Mouse (Mus musculus): ENCODE results near the gene Phf20. TPM values are rescaled to one million over a fixed set of nuclear protein-coding genes. Genes with fewer than 3 reads are reported as not detected.

The Phf20 gene
- polyA plus RNA-seq (2012; rRNA removed): 11.2 and 12.0 TPM in 2 replicates

DNA sequence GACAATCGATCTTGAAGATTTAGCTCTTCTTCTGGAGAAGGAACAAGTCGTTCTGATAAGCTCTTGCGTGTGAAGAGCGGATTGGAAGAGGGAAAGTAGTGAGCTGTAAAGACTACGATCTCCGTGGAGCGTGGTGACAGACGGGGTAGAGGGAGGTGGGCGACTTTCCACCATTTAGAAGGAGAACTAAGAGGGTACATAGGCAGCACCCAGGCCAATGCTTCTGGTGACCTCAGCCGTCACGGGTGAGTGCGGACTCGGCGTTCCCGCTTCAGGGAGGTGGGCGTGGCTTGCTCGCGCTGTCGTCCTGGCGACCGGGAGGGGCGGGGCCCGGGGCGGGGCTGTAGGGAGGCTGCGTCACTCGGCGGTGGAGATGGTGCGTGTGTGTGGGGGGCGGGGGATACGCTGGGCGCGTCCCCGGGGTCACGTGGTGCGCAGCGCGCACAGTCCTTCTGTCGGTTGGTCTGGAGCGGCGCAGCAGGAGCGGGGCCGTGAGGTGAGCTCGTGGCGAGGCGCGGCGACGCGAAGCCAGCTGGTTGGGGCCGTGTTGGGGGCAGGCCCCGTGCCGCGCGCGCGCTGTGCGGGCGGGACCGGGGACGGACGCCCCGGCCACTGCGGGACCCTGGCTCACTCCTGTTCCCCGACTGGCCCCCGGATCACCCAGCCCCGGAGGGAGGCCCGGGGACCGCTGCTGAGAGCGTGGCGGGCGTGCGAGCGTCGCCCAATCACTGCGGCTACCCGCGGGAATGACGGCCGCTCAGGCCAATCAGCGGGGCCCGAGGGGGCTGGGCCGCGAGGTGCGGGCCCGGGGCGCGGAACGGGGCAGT, at the start of gene Phf20:
Phf20 (plus strand) TSS at position 165 of the 827 bp plus-strand sequence.
- peak within 1 kb of the TSS; percentile 97 for H3K27ac ChIP-seq (ENCODE audit: control insufficient read depth, insufficient read depth, low read depth, low read length)
- H3K36me3 ChIP-seq (ENCODE audit: control insufficient read depth, insufficient read depth, low read length): no peaks in the 10 kb centered on the region; the same call in 1 of the 2 replicates
- peak; percentile 91 for TF ChIP-seq POLR2A (IDR thresholded peaks at IDR 0.05; ENCODE audit: control insufficient read depth, low read depth, low read length)
- TF ChIP-seq CTCF (IDR thresholded peaks at IDR 0.05; ENCODE audit: control insufficient read depth, insufficient read depth, insufficient replicate concordance, low read depth, low read length): no peak
- H3K27me3 ChIP-seq (ENCODE audit: control insufficient read depth, insufficient read depth, low read length): no peaks in the 10 kb centered on the region
- H3K4me1 ChIP-seq (ENCODE audit: control insufficient read depth, insufficient read depth, low read length): peaks cover 7% of the 10 kb centered on the region; the same call in 1 of the 2 replicates
- peak within 1 kb of the TSS; percentile 96 for H3K4me3 ChIP-seq (ENCODE audit: control insufficient read depth, low read depth, low read length)

GRCm38 (mm10) chr2:156147316-156147915, 48.9 kb upstream of the Phf20 start:
- Histone ChIP-seq H3K27me3 (ENCODE audit: control insufficient read depth, insufficient read depth, low read length) (no peaks in the 10 kb centered on the region), H3K4me1 (ENCODE audit: control insufficient read depth, insufficient read depth, low read length) (peaks cover 2% of the 10 kb centered on the region; the same call in 1 of the 2 replicates), H3K27ac (ENCODE audit: control insufficient read depth, insufficient read depth, low read depth, low read length) (no peak overlapping the region), H3K36me3 (ENCODE audit: control insufficient read depth, insufficient read depth, low read length) (peaks cover 2% of the 10 kb centered on the region; the same call in 1 of the 2 replicates), H3K4me3 (ENCODE audit: control insufficient read depth, low read depth, low read length) (no peak overlapping the region)
- no peak for TF ChIP-seq POLR2A (IDR thresholded peaks at IDR 0.05; ENCODE audit: control insufficient read depth, low read depth, low read length)
- no peak for TF ChIP-seq CTCF (IDR thresholded peaks at IDR 0.05; ENCODE audit: control insufficient read depth, insufficient read depth, insufficient replicate concordance, low read depth, low read length)

- Histone ChIP-seq H3K27me3 (ENCODE audit: control insufficient read depth, insufficient read depth, low read length) (no peaks in the 10 kb centered on the region), H3K27ac (ENCODE audit: control insufficient read depth, insufficient read depth, low read depth, low read length) (no peak overlapping the region), H3K36me3 (ENCODE audit: control insufficient read depth, insufficient read depth, low read length) (peaks cover 2% of the 10 kb centered on the region; the same call in 1 of the 2 replicates), H3K4me3 (ENCODE audit: control insufficient read depth, low read depth, low read length) (no peak overlapping the region), H3K4me1 (ENCODE audit: control insufficient read depth, insufficient read depth, low read length) (no peaks in the 10 kb centered on the region)
- TF ChIP-seq POLR2A (IDR thresholded peaks at IDR 0.05; ENCODE audit: control insufficient read depth, low read depth, low read length) (no peak), CTCF (IDR thresholded peaks at IDR 0.05; ENCODE audit: control insufficient read depth, insufficient read depth, insufficient replicate concordance, low read depth, low read length) (no peak)
These were observed 44.7 kb upstream of the Phf20 start for GRCm38 (mm10) chr2:156151538-156151937.

- no peak overlapping the region for H3K27ac ChIP-seq (ENCODE audit: control insufficient read depth, insufficient read depth, low read depth, low read length)
- no peaks in the 10 kb centered on the region for H3K36me3 ChIP-seq (ENCODE audit: control insufficient read depth, insufficient read depth, low read length)
- H3K4me1 ChIP-seq (ENCODE audit: control insufficient read depth, insufficient read depth, low read length): no peaks in the 10 kb centered on the region
- no peak for TF ChIP-seq POLR2A (IDR thresholded peaks at IDR 0.05; ENCODE audit: control insufficient read depth, low read depth, low read length)
- TF ChIP-seq CTCF (IDR thresholded peaks at IDR 0.05; ENCODE audit: control insufficient read depth, insufficient read depth, insufficient replicate concordance, low read depth, low read length): no peak
- no peak overlapping the region for H3K4me3 ChIP-seq (ENCODE audit: control insufficient read depth, low read depth, low read length)
- H3K27me3 ChIP-seq (ENCODE audit: control insufficient read depth, insufficient read depth, low read length): no peaks in the 10 kb centered on the region
These were observed 30.8 kb upstream of the Phf20 start for GRCm38 (mm10) chr2:156165478-156165877.

DNA sequence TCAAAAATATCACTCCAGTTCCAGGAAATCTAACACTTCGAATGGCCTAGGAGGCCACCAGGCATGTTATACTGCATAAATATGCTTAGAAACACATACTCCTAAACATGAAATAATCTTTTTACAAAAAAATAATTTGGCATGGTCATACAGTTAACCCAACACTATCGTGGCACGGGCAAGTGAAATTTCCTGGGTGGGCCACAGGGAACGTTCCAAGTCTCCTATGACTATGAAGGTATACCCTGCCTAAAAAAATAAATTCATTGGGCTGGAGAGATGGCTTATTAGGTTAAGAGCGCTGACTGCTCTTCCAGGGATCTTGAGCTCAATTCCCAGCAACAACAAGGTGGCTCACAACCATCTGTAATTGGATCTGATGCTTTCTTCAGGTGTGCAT, 29.7 kb upstream of the Phf20 start:
- no peak overlapping the region for H3K27ac ChIP-seq (ENCODE audit: control insufficient read depth, insufficient read depth, low read depth, low read length)
- H3K4me3 ChIP-seq (ENCODE audit: control insufficient read depth, low read depth, low read length): no peak overlapping the region
- H3K4me1 ChIP-seq (ENCODE audit: control insufficient read depth, insufficient read depth, low read length): no peaks in the 10 kb centered on the region
- no peak for TF ChIP-seq POLR2A (IDR thresholded peaks at IDR 0.05; ENCODE audit: control insufficient read depth, low read depth, low read length)
- no peaks in the 10 kb centered on the region for H3K27me3 ChIP-seq (ENCODE audit: control insufficient read depth, insufficient read depth, low read length)
- H3K36me3 ChIP-seq (ENCODE audit: control insufficient read depth, insufficient read depth, low read length): no peaks in the 10 kb centered on the region

DNA sequence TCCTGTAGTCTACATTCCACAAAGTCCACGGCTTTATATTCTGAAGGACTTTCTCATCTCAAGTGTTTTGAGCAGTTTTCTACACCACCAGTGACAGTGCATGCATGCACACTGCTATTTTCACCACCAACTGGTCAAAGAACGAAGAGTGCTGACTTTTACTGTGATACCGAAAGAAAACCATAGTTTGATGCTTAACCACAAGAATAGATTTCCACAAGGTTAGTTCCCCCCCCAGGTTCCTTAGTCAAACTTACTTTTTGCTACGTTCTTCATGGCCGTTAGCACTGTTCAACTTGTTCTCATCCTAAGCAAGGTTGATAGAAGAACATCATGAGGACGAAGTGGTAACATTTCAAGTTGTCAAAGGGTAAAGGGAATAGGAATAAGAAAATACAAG, 19.2 kb upstream of the Phf20 start:
- TF ChIP-seq POLR2A (IDR thresholded peaks at IDR 0.05; ENCODE audit: control insufficient read depth, low read depth, low read length) (no peak), CTCF (IDR thresholded peaks at IDR 0.05; ENCODE audit: control insufficient read depth, insufficient read depth, insufficient replicate concordance, low read depth, low read length) (no peak)
- Histone ChIP-seq H3K36me3 (ENCODE audit: control insufficient read depth, insufficient read depth, low read length) (no peaks in the 10 kb centered on the region), H3K4me1 (ENCODE audit: control insufficient read depth, insufficient read depth, low read length) (no peaks in the 10 kb centered on the region; the same call in 1 of the 2 replicates), H3K27me3 (ENCODE audit: control insufficient read depth, insufficient read depth, low read length) (no peaks in the 10 kb centered on the region), H3K4me3 (ENCODE audit: control insufficient read depth, low read depth, low read length) (no peak overlapping the region), H3K27ac (ENCODE audit: control insufficient read depth, insufficient read depth, low read depth, low read length) (no peak overlapping the region)

DNA sequence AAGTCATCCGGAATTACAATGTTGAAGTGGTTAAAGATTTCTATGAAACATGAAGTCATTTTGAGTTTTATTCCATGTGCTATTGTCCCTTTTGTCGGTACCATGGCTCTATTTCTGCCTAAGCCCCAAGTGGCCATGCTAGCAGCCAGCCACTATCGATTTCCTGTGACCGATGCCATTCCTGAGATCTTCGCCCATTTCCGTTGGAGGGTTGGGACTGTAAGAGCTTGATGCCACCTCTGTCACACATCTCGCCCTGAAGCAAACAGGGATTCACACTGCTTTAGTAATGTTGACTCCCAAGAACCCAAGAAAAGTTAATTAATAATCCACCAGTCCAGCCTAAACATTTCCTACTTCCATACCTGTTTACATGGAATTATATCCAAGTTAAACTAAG, 18.6 kb upstream of the Phf20 start:
- H3K36me3 ChIP-seq (ENCODE audit: control insufficient read depth, insufficient read depth, low read length): no peaks in the 10 kb centered on the region
- H3K4me1 ChIP-seq (ENCODE audit: control insufficient read depth, insufficient read depth, low read length): no peaks in the 10 kb centered on the region; the same call in 1 of the 2 replicates
- H3K27ac ChIP-seq (ENCODE audit: control insufficient read depth, insufficient read depth, low read depth, low read length): no peak overlapping the region
- TF ChIP-seq CTCF (IDR thresholded peaks at IDR 0.05; ENCODE audit: control insufficient read depth, insufficient read depth, insufficient replicate concordance, low read depth, low read length) (no peak), POLR2A (IDR thresholded peaks at IDR 0.05; ENCODE audit: control insufficient read depth, low read depth, low read length) (no peak)
- H3K27me3 ChIP-seq (ENCODE audit: control insufficient read depth, insufficient read depth, low read length): no peaks in the 10 kb centered on the region
- H3K4me3 ChIP-seq (ENCODE audit: control insufficient read depth, low read depth, low read length): 0 out of 2 replicates have a peak overlapping the region, but pooled peaks have one; percentile 23

All from testis, adult 2 months (tissue).